Mouse (Mus musculus) heart, postnatal 0 days (tissue): Measurements from ENCODE around the gene Ppp1r9a. TPM values are rescaled to one million over a fixed set of nuclear protein-coding genes. Genes with fewer than 3 reads are reported as not detected.
A peak's percentile ranks its signal among the peaks of the same experiment; 100 is the strongest.

Experiments
- ATAC-seq: fragments of 200-750 bp; cut with Nextera tagmentation; 2 replicates; pipeline ENCODE4 v1.8.0; 2017; ENCODE audit warnings: low read depth, moderate number of reproducible peaks, moderate library complexity; ENCODE audit not compliant: insufficient read depth
- DNase-seq: peaks from one replicate; pipeline ENCODE4 v3.0.0-alpha.2; 2016; ENCODE audit warnings: low spot score
- H3K27ac ChIP-seq: fragments of 300-500 bp; sonication (generic); 2 replicates; pipeline ENCODE4 v1.5.1; 2014; ENCODE audit warnings: low read depth, mild to moderate bottlenecking
- H3K27me3 ChIP-seq: fragments of 300-500 bp; sonication (generic); 2 replicates; pipeline ENCODE4 v1.6.1; 2014; ENCODE audit warnings: low read length, mixed read lengths; ENCODE audit not compliant: control insufficient read depth, insufficient read depth
- H3K36me3 ChIP-seq: fragments of 300-500 bp; sonication (generic); replicated peaks from 2 replicates; pipeline ENCODE4 v1.6.1; 2014; ENCODE audit warnings: low read length, mixed read lengths; ENCODE audit not compliant: control insufficient read depth, insufficient read depth
- H3K4me1 ChIP-seq: fragments of 300-500 bp; sonication (generic); 2 replicates; pipeline ENCODE4 v1.6.1; 2014; ENCODE audit warnings: antibody characterized with exemption; ENCODE audit not compliant: control insufficient read depth, insufficient read depth
- H3K4me2 ChIP-seq: fragments of 300-500 bp; sonication (generic); 2 replicates; pipeline ENCODE4 v1.6.1; 2014; ENCODE audit warnings: low read depth, mild to moderate bottlenecking, low read length, moderate library complexity
- H3K4me3 ChIP-seq: fragments of 300-500 bp; sonication (generic); 2 replicates; pipeline ENCODE4 v1.5.1; 2014; ENCODE audit warnings: low read depth, low read length
- H3K9ac ChIP-seq: fragments of 300-500 bp; sonication (generic); replicated peaks from 2 replicates; pipeline ENCODE4 v1.6.1; 2014; ENCODE audit warnings: low read depth, low read length, mixed read lengths
- H3K9me3 ChIP-seq: fragments of 300-500 bp; sonication (generic); replicated peaks from 2 replicates; pipeline ENCODE4 v1.6.1; 2016; ENCODE audit warnings: low read length; ENCODE audit not compliant: control insufficient read depth
- CTCF ChIP-seq: IDR thresholded peaks from 2 replicates; pipeline ENCODE4 v1.5.1; 2016; ENCODE audit warnings: antibody characterized with exemption, control low read depth, low read depth
- EP300 ChIP-seq: IDR thresholded peaks from 2 replicates; pipeline ENCODE4 v1.6.1; 2016; ENCODE audit warnings: antibody characterized with exemption, low read depth
- WGBS: fragments of 180-500 bp; shearing (Covaris S2); extraction: QIAGEN DNeasy Blood & Tissue Kit; methylation state at CpG from one replicate; pipeline ENCODE4 v1.1.7; 2014; 5-methylcytosine and 5-hydroxymethylcytosine counted together
- polyA plus RNA-seq: library from polyadenylated mRNA; unstranded; fragments of >200 nt; fragmentation: Nextera tagmentation; extraction: Ambion mirVana; gene quantifications from 2 replicates; pipeline ENCODE4 v1.2.1, GENCODE M21; 2015
- total RNA-seq: library from RNA; depleted of rRNA; stranded (reverse); fragments of >200 nt; gene quantifications from 2 replicates; pipeline ENCODE4 v1.2.3, GENCODE M21; 2014; ENCODE audit warnings: low replicate concordance

Gene Ppp1r9a
- total and polyA plus RNA-seq, 2 experiments from 2014 or later = 8.3 to 11.6 TPM

- Histone ChIP-seq H3K27me3 (no peaks in the 10 kb centered on the region), H3K27ac (no peak overlapping the region), H3K4me2 (no peak overlapping the region), H3K36me3 (no peaks in the 10 kb centered on the region), H3K4me3 (no peak overlapping the region), H3K9me3 (no peaks in the 10 kb centered on the region), H3K4me1 (peaks cover 20% of the 10 kb centered on the region), H3K9ac (no peak overlapping the region)
- DNase-seq (no peak), ATAC-seq (peak; percentile 24; the same call in 1 of the 2 replicates)
- TF ChIP-seq EP300 = no peak
- no peak for TF ChIP-seq CTCF
- WGBS = 50% methylated on average over 4 of the region's 4 CpGs
Measured at GRCm38 (mm10) chr6:4948056-4948455, 45.3 kb downstream of the Ppp1r9a start.

GRCm38 (mm10) chr6:4949701-4950100 is 47.0 kb downstream of the Ppp1r9a start:
- H3K36me3 ChIP-seq = no peaks in the 10 kb centered on the region
- H3K27ac ChIP-seq = no peak overlapping the region
- H3K27me3 ChIP-seq = no peaks in the 10 kb centered on the region
- no peak overlapping the region for H3K4me3 ChIP-seq
- ATAC-seq (no peak), DNase-seq (no peak)
- no peak overlapping the region for H3K4me2 ChIP-seq
- WGBS = 86% methylated on average over 4 of the region's 4 CpGs
- no peak for TF ChIP-seq CTCF
- TF ChIP-seq EP300 = no peak
- H3K9me3 ChIP-seq = no peaks in the 10 kb centered on the region
- peaks cover 20% of the 10 kb centered on the region for H3K4me1 ChIP-seq
- no peak overlapping the region for H3K9ac ChIP-seq

- H3K4me2 ChIP-seq = no peak overlapping the region
- H3K27me3 ChIP-seq = no peaks in the 10 kb centered on the region
- H3K4me1 ChIP-seq = peaks cover 16% of the 10 kb centered on the region
- no peak overlapping the region for H3K9ac ChIP-seq
- no peaks in the 10 kb centered on the region for H3K9me3 ChIP-seq
- H3K36me3 ChIP-seq = no peaks in the 10 kb centered on the region
- H3K27ac ChIP-seq = no peak overlapping the region
- TF ChIP-seq CTCF = no peak
- no peak for TF ChIP-seq EP300
- no peak overlapping the region for H3K4me3 ChIP-seq
- no peak for DNase-seq
- no peak for ATAC-seq
- WGBS = 75% methylated on average over 14 of the region's 14 CpGs
Measured at GRCm38 (mm10) chr6:4953028-4953719, 50.5 kb downstream of the Ppp1r9a start.

GRCm38 (mm10) chr6:4956651-4957050 is 53.9 kb downstream of the Ppp1r9a start:
- ATAC-seq (no peak), DNase-seq (no peak)
- no peak overlapping the region for H3K4me2 ChIP-seq
- no peak for TF ChIP-seq EP300
- no peak overlapping the region for H3K27ac ChIP-seq
- no peaks in the 10 kb centered on the region for H3K36me3 ChIP-seq
- H3K4me3 ChIP-seq = no peak overlapping the region
- no peaks in the 10 kb centered on the region for H3K27me3 ChIP-seq
- H3K9ac ChIP-seq = no peak overlapping the region
- 44% methylated on average over 6 of the region's 6 CpGs for WGBS
- H3K9me3 ChIP-seq = no peaks in the 10 kb centered on the region
- H3K4me1 ChIP-seq = peaks cover 5% of the 10 kb centered on the region

- Histone ChIP-seq H3K36me3 (no peaks in the 10 kb centered on the region), H3K27me3 (no peaks in the 10 kb centered on the region), H3K9me3 (no peaks in the 10 kb centered on the region), H3K4me3 (no peak overlapping the region), H3K4me2 (no peak overlapping the region), H3K9ac (no peak overlapping the region), H3K27ac (no peak overlapping the region), H3K4me1 (peaks cover 5% of the 10 kb centered on the region; the same call in 1 of the 2 replicates)
- 39% methylated on average over 4 of the region's 4 CpGs for WGBS
- ATAC-seq = no peak
- TF ChIP-seq EP300 (no peak), CTCF (no peak)
- DNase-seq = no peak
Measured at GRCm38 (mm10) chr6:4962197-4962596, 59.5 kb downstream of the Ppp1r9a start.

DNA sequence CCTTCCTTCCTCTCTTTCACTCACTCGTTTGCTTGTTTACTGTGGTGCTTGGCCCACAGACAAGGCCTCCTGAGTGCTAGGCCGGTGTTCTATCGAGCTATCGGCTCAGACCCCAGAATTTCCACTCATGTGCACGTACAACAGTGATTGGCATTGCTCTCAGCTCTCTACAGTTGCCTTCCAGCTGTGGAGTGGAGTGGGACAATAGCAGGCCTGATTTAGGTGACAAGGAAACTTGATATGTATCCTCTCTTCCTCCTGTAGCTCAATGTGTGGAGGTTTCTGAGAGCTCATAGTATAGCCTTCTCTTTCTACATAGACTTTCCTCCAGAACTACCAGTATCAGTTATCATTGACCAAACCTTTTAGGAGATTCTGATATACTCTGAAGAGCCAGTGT is 60.3 kb downstream of the Ppp1r9a start:
- no peak overlapping the region for H3K4me3 ChIP-seq
- no peak overlapping the region for H3K27ac ChIP-seq
- H3K27me3 ChIP-seq = no peaks in the 10 kb centered on the region
- TF ChIP-seq EP300 = no peak
- TF ChIP-seq CTCF = no peak
- H3K9me3 ChIP-seq = no peaks in the 10 kb centered on the region
- no peak overlapping the region for H3K4me2 ChIP-seq
- 51% methylated on average over 5 of the region's 5 CpGs for WGBS
- no peaks in the 10 kb centered on the region for H3K36me3 ChIP-seq
- H3K9ac ChIP-seq = no peak overlapping the region
- peaks cover under 1% of the 10 kb centered on the region; the same call in 1 of the 2 replicates for H3K4me1 ChIP-seq
- no peak for DNase-seq
- no peak for ATAC-seq
